Mouse (Mus musculus): Measurements from ENCODE around the gene Gm49373.

- no peak for TF ChIP-seq CTCF (conservative IDR thresholded peaks at IDR 0.05; ENCODE audit: insufficient read depth, insufficient read length, low read depth, low read length)
- no peak for TF ChIP-seq POLR2A (IDR thresholded peaks at IDR 0.05; ENCODE audit: low read depth, low read length)
Observed at GRCm38 (mm10) chr9:21074173-21074572, 1.3 kb upstream of the Gm49373 start.
